Mouse (Mus musculus): ENCODE results near the gene Ssmem1. TPM values are rescaled to one million over a fixed set of nuclear protein-coding genes. Genes with fewer than 3 reads are reported as not detected.
A peak's percentile ranks its signal among the peaks of the same experiment; 100 is the strongest.

Ssmem1 gene
- polyA plus RNA-seq, 2 experiments = 0.10 to 0.17 TPM

DNA sequence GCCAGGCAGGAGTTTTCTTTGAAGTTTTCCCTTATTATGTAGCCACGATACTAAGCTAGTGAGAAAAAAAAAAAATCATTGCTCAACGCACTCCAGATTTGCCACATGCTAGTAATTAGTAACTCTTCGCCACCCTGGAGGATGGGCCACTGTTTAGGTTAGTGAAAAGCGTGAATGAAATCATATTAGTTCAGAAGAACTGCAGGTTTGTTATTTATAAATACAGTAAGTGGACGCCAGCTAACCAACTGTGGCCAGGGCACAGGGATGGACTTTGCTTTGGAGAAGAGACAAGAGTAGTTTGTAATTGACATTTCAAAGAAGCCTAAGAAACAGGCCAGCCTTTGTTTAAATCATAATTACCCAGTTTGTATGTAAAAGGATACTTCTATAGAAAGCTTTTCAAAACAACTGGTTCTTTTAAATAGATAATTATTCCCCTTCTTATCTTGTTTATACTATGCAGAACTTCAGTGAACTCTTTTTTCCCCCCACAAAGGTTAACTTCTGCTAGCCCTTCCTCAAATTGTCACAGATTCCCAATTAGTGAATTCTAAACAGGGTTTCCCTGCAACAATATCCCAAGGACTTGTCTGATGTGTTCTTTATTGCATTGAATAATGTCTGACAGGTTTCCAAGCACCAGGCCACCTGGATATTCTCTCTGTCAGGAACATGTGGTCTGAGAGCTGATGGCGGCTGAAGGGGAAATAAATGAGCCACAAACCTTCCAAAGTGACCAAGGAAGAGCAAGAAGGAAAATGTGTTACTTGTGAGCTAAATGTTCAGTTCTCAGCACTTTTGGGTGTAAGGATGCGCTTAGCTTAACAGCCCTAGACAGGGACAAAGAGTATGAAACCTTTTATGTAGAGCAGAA, 16.0 kb downstream of the Ssmem1 start:
- Histone ChIP-seq H3K4me2 (replicated peaks; ENCODE audit: low read depth, low read length, severe bottlenecking) (0 out of 2 replicates have a peak overlapping the region, but pooled peaks have one; percentile 2), H3K9me3 (ENCODE audit: control insufficient read depth, low read length) (no peaks in the 10 kb centered on the region), H3K4me1 (ENCODE audit: control insufficient read depth, insufficient read depth, low read length) (peaks cover 51% of the 10 kb centered on the region), H3K36me3 (ENCODE audit: control insufficient read depth, insufficient read depth, low read length) (no peaks in the 10 kb centered on the region), H3K27ac (replicated peaks; ENCODE audit: low read depth, low read length) (peak overlapping the region; percentile 94), H3K4me3 (replicated peaks; ENCODE audit: low read length) (no peak overlapping the region), H3K9ac (ENCODE audit: low read depth, low read length, severe bottlenecking) (no peak overlapping the region), H3K27me3 (ENCODE audit: control insufficient read depth, insufficient read depth, low read length) (no peaks in the 10 kb centered on the region)
- no peak for ATAC-seq (ENCODE audit: low FRiP score, low read depth)
- no peak for DNase-seq (ENCODE audit: low spot score)
- TF ChIP-seq POLR2A (IDR thresholded peaks at IDR 0.05; ENCODE audit: borderline replicate concordance, extremely low read depth, insufficient read depth, insufficient read length) = no peak
- 28% methylated on average over 7 of the region's 7 CpGs for WGBS

DNA sequence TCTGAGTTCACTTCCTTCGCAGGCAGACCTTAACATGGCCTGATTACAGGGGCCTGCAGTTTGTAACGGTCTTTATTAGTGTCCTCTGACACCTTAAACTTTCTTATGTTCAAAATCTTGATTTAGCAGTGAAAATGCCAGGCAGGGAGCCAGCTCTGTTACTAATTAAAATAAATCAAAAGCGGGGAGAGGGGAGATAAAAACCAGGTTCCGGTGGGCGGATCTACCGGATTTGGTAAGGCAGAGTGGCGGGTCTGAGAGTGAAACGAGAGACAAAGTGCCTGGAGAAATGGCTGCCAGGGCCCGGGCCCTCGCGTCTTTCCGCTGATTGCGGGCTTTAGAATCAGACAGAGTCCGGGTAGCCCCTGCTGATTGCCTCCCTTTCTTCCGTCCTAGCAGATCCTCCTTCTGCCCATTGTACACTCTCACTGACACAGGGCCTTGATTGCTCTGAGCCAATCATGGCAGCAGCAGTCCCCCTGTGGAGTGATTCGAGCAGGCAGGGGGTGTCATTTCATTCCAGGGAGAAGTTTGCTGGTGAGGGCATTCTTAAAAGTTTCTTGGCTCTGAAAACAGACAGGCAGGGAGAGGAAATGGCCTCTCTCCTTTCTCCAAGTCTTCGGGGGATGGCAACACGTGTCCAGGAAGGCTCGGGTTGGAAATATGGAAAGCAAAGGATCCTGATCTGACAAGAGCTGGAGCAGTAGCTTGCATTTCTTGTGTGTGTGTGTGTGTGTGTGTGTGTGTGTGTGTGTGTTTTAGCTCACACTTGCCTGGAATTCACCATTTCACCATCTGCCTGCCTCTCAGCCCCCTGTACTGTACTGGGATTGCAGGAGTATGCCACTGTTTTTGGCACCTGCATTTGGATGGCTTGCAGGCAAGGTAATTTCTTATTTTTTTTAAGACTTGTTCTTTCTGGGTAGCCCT, 17.2 kb downstream of the Ssmem1 start:
- Histone ChIP-seq H3K36me3 (ENCODE audit: control insufficient read depth, insufficient read depth, low read length) (no peaks in the 10 kb centered on the region), H3K9ac (ENCODE audit: low read depth, low read length, severe bottlenecking) (peak overlapping the region; percentile 35), H3K27me3 (ENCODE audit: control insufficient read depth, insufficient read depth, low read length) (no peaks in the 10 kb centered on the region), H3K4me3 (replicated peaks; ENCODE audit: low read length) (no peak overlapping the region), H3K4me1 (ENCODE audit: control insufficient read depth, insufficient read depth, low read length) (peaks cover 51% of the 10 kb centered on the region), H3K27ac (replicated peaks; ENCODE audit: low read depth, low read length) (peak overlapping the region; percentile 94), H3K4me2 (replicated peaks; ENCODE audit: low read depth, low read length, severe bottlenecking) (peak overlapping the region; percentile 27), H3K9me3 (ENCODE audit: control insufficient read depth, low read length) (no peaks in the 10 kb centered on the region)
- TF ChIP-seq POLR2A (IDR thresholded peaks at IDR 0.05; ENCODE audit: borderline replicate concordance, extremely low read depth, insufficient read depth, insufficient read length) = 0 out of 2 replicates have a peak, but pooled peaks have one; percentile 20
- ATAC-seq (ENCODE audit: low FRiP score, low read depth) (peak; percentile 36; the same call in 1 of the 2 replicates), DNase-seq (ENCODE audit: low spot score) (peak; percentile 70)
- WGBS = 6% methylated on average over 19 of the region's 19 CpGs

DNA sequence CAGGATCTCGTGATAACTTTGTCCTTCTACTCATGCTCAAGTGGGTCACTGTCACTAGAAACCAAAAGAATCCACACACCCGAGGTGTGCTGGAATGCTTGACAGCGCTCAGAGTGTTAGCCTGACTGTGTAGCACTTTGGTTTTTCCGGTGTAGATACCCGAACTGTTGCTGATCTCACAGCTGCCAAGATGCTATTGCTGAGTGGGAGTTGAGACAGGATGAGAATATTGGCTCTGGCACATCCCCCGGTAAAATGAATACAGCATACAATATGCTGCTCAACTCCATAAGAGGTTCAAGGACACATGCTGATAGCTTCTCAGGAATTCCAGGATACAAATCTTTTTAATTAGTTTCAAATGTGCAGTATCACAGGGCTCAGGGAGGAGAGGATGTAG, 19.2 kb downstream of the Ssmem1 start:
- DNase-seq (ENCODE audit: low spot score) (no peak), ATAC-seq (ENCODE audit: low FRiP score, low read depth) (no peak)
- 26% methylated on average over 6 of the region's 6 CpGs for WGBS
- Histone ChIP-seq H3K4me2 (replicated peaks; ENCODE audit: low read depth, low read length, severe bottlenecking) (no peak overlapping the region), H3K9ac (ENCODE audit: low read depth, low read length, severe bottlenecking) (no peak overlapping the region), H3K9me3 (ENCODE audit: control insufficient read depth, low read length) (no peaks in the 10 kb centered on the region), H3K27ac (replicated peaks; ENCODE audit: low read depth, low read length) (no peak overlapping the region; the same call in 1 of the 2 replicates), H3K27me3 (ENCODE audit: control insufficient read depth, insufficient read depth, low read length) (no peaks in the 10 kb centered on the region), H3K4me1 (ENCODE audit: control insufficient read depth, insufficient read depth, low read length) (peaks cover 50% of the 10 kb centered on the region), H3K4me3 (replicated peaks; ENCODE audit: low read length) (no peak overlapping the region), H3K36me3 (ENCODE audit: control insufficient read depth, insufficient read depth, low read length) (no peaks in the 10 kb centered on the region)
- TF ChIP-seq POLR2A (IDR thresholded peaks at IDR 0.05; ENCODE audit: borderline replicate concordance, extremely low read depth, insufficient read depth, insufficient read length) = no peak

- no peaks in the 10 kb centered on the region for H3K27me3 ChIP-seq (ENCODE audit: control insufficient read depth, insufficient read depth, low read length)
Observed at GRCm38 (mm10) chr6:30535340-30535739, 25.7 kb downstream of the Ssmem1 start.

GRCm38 (mm10) chr6:30538240-30538639, 28.6 kb downstream of the Ssmem1 start:
- DNase-seq (ENCODE audit: low spot score) (no peak), ATAC-seq (ENCODE audit: low FRiP score, low read depth) (peak; percentile 34; the same call in 1 of the 2 replicates)
- H3K27ac ChIP-seq (replicated peaks; ENCODE audit: low read depth, low read length) = peak overlapping the region; percentile 66
- 13% methylated on average over 10 of the region's 10 CpGs for WGBS
- H3K36me3 ChIP-seq (ENCODE audit: control insufficient read depth, insufficient read depth, low read length) = no peaks in the 10 kb centered on the region
- TF ChIP-seq POLR2A (IDR thresholded peaks at IDR 0.05; ENCODE audit: borderline replicate concordance, extremely low read depth, insufficient read depth, insufficient read length) = no peak
- H3K27me3 ChIP-seq (ENCODE audit: control insufficient read depth, insufficient read depth, low read length) = no peaks in the 10 kb centered on the region
- H3K9me3 ChIP-seq (ENCODE audit: control insufficient read depth, low read length) = no peaks in the 10 kb centered on the region
- no peak overlapping the region for H3K9ac ChIP-seq (ENCODE audit: low read depth, low read length, severe bottlenecking)
- no peak overlapping the region for H3K4me3 ChIP-seq (replicated peaks; ENCODE audit: low read length)
- H3K4me1 ChIP-seq (ENCODE audit: control insufficient read depth, insufficient read depth, low read length) = peaks cover 22% of the 10 kb centered on the region
- H3K4me2 ChIP-seq (replicated peaks; ENCODE audit: low read depth, low read length, severe bottlenecking) = no peak overlapping the region

More at GRCm38 (mm10) chr6:30535340-30535739, 25.7 kb downstream of the Ssmem1 start:
- Histone ChIP-seq H3K4me2 (replicated peaks; ENCODE audit: low read depth, low read length, severe bottlenecking) (no peak overlapping the region), H3K4me1 (ENCODE audit: control insufficient read depth, insufficient read depth, low read length) (peaks cover 13% of the 10 kb centered on the region), H3K9me3 (ENCODE audit: control insufficient read depth, low read length) (no peaks in the 10 kb centered on the region), H3K27ac (replicated peaks; ENCODE audit: low read depth, low read length) (no peak overlapping the region), H3K36me3 (ENCODE audit: control insufficient read depth, insufficient read depth, low read length) (no peaks in the 10 kb centered on the region), H3K4me3 (replicated peaks; ENCODE audit: low read length) (no peak overlapping the region), H3K9ac (ENCODE audit: low read depth, low read length, severe bottlenecking) (no peak overlapping the region)
- no peak for TF ChIP-seq POLR2A (IDR thresholded peaks at IDR 0.05; ENCODE audit: borderline replicate concordance, extremely low read depth, insufficient read depth, insufficient read length)
- no peak for DNase-seq (ENCODE audit: low spot score)
- no peak for ATAC-seq (ENCODE audit: low FRiP score, low read depth)
- WGBS = 52% methylated on average over 3 of the region's 3 CpGs

All from limb, embryonic 14.5 days (tissue).